Mouse (Mus musculus) intestine, postnatal 0 days (tissue): ENCODE measurements around the gene Trafd1. TPM values are rescaled to one million over a fixed set of nuclear protein-coding genes. Genes with fewer than 3 reads are reported as not detected.
"Not testable (repeated sequence)": the region's sequence is repeated elsewhere in the genome, so short reads cannot be mapped to it uniquely, and the experiment has no call there.

Source experiments
- ATAC-seq: fragments of 200-750 bp; cut with Nextera tagmentation; 2 replicates; pipeline ENCODE4 v1.8.0; 2017; ENCODE audit warnings: mild to moderate bottlenecking, moderate TSS enrichment, moderate library complexity
- H3K27ac ChIP-seq: fragments of 300-500 bp; sonication (generic); 2 replicates; pipeline ENCODE4 v1.5.1; 2014; ENCODE audit warnings: mild to moderate bottlenecking, low read depth, low read length, moderate library complexity
- H3K27me3 ChIP-seq: fragments of 300-500 bp; sonication (generic); replicated peaks from 2 replicates; pipeline ENCODE4 v1.6.1; 2014; ENCODE audit warnings: low read length, mixed read lengths; ENCODE audit not compliant: control insufficient read depth, insufficient read depth
- H3K36me3 ChIP-seq: fragments of 300-500 bp; sonication (generic); 2 replicates; pipeline ENCODE4 v1.6.1; 2014; ENCODE audit warnings: mild to moderate bottlenecking, moderate library complexity; ENCODE audit not compliant: control insufficient read depth, insufficient read depth
- H3K4me1 ChIP-seq: fragments of 300-500 bp; sonication (generic); replicated peaks from 2 replicates; pipeline ENCODE4 v1.6.1; 2014; ENCODE audit warnings: antibody characterized with exemption, low read length, mixed read lengths; ENCODE audit not compliant: control insufficient read depth, insufficient read depth
- H3K4me2 ChIP-seq: fragments of 300-500 bp; sonication (generic); replicated peaks from 2 replicates; pipeline ENCODE4 v1.6.1; 2014; ENCODE audit warnings: low read depth, mild to moderate bottlenecking, moderate library complexity
- H3K4me3 ChIP-seq: fragments of 300-500 bp; sonication (generic); 2 replicates; pipeline ENCODE4 v1.5.1; 2014; ENCODE audit warnings: low read depth, low read length
- H3K9ac ChIP-seq: fragments of 300-500 bp; sonication (generic); 2 replicates; pipeline ENCODE4 v1.6.1; 2014; ENCODE audit warnings: mild to moderate bottlenecking, low read depth, low read length
- H3K9me3 ChIP-seq: fragments of 300-500 bp; sonication (generic); 2 replicates; pipeline ENCODE4 v1.6.1; 2016; ENCODE audit warnings: mixed run types; ENCODE audit not compliant: control insufficient read depth
- CTCF ChIP-seq: sonication (generic); IDR thresholded peaks from 2 replicates; pipeline ENCODE4 v1.5.1; 2016; ENCODE audit warnings: low read depth, mild to moderate bottlenecking, control low read depth, antibody characterized with exemption, moderate library complexity
- WGBS: fragments of 180-500 bp; shearing (Covaris S2); extraction: QIAGEN DNeasy Blood & Tissue Kit; methylation state at CpG from one replicate; pipeline ENCODE4 v1.1.7; 2014; 5-methylcytosine and 5-hydroxymethylcytosine counted together
- polyA plus RNA-seq: library from polyadenylated mRNA; unstranded; fragments of >200 nt; fragmentation: Nextera tagmentation; extraction: Ambion mirVana; gene quantifications from 2 replicates; pipeline ENCODE4 v1.2.1, GENCODE M21; 2015

Trafd1 gene
- polyA plus RNA-seq, 1 experiment from 2014 or later: 99.1 TPM

- TF ChIP-seq CTCF: peak; percentile 1; the same call in 1 of the 2 replicates
- H3K9ac ChIP-seq: no peak overlapping the region
- H3K4me3 ChIP-seq: no peak overlapping the region
- peaks cover 89% of the 10 kb centered on the region for H3K36me3 ChIP-seq
- H3K4me1 ChIP-seq: no peaks in the 10 kb centered on the region
- no peak overlapping the region for H3K4me2 ChIP-seq
- H3K27me3 ChIP-seq: no peaks in the 10 kb centered on the region
- H3K27ac ChIP-seq: no peak overlapping the region
- no peak for ATAC-seq
- H3K9me3 ChIP-seq: no peaks in the 10 kb centered on the region
- WGBS: 81% methylated on average over 7 of the region's 7 CpGs
Observed at GRCm38 (mm10) chr5:121339507-121340230, 45.8 kb downstream of the Trafd1 start.

DNA sequence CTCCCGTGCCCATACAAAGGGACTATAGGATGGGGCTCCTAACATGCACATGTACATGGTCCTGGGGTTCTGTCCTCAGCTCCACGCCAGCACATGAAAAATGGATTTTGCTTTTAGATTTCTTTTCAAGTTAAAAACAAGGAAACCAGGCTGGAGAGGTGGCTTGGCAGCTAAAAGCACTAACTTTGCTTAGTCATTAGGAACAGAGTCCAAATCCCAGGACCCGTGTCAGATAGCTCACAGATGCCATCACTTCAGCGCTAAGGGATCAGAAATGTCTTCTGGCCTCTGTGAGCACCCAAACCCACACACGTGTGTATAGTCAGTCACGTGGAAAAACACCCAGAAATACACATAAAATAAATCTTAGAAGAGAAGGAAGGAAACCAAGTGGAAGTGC lies 48.7 kb downstream of the Trafd1 start:
- Histone ChIP-seq H3K4me2 (no peak overlapping the region), H3K36me3 (peaks cover 87% of the 10 kb centered on the region), H3K9me3 (no peaks in the 10 kb centered on the region), H3K27ac (no peak overlapping the region), H3K4me1 (no peaks in the 10 kb centered on the region), H3K9ac (no peak overlapping the region), H3K4me3 (no peak overlapping the region), H3K27me3 (no peaks in the 10 kb centered on the region)
- no peak for TF ChIP-seq CTCF
- no peak for ATAC-seq
- 82% methylated on average over 6 of the region's 6 CpGs for WGBS

GRCm38 (mm10) chr5:121336009-121336408 lies 49.4 kb downstream of the Trafd1 start:
- Histone ChIP-seq H3K27ac (no peak overlapping the region), H3K4me3 (no peak overlapping the region), H3K4me1 (no peaks in the 10 kb centered on the region), H3K9ac (no peak overlapping the region), H3K9me3 (no peaks in the 10 kb centered on the region), H3K36me3 (peaks cover 90% of the 10 kb centered on the region), H3K4me2 (no peak overlapping the region), H3K27me3 (no peaks in the 10 kb centered on the region)
- TF ChIP-seq CTCF: no peak
- 80% methylated on average over 3 of the region's 3 CpGs for WGBS
- no peak for ATAC-seq

DNA sequence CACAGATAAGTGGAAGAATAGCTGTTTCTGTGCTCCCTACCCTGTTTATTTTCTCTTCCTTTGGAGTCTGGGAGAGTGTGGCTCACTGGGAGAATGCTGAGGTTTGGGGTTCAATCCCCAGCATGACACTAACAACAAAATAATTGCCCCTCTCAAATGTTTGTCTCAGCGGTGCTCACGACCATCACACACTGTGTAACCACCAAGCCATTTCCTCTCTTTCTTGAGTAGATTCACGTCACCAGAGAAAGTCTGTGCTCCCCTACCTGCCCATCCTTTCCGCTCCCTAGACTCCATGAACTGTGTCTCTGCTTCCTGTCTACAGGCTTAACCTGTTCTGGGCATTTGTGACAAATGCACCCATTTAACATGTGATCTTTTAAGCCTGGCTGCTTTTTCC lies 50.0 kb downstream of the Trafd1 start:
- Histone ChIP-seq H3K27ac (no peak overlapping the region), H3K27me3 (no peaks in the 10 kb centered on the region), H3K9me3 (no peaks in the 10 kb centered on the region), H3K4me1 (no peaks in the 10 kb centered on the region), H3K4me3 (no peak overlapping the region), H3K4me2 (no peak overlapping the region), H3K36me3 (peaks cover 91% of the 10 kb centered on the region), H3K9ac (no peak overlapping the region)
- no peak for ATAC-seq
- 84% methylated on average over 4 of the region's 4 CpGs for WGBS
- TF ChIP-seq CTCF: no peak

DNA sequence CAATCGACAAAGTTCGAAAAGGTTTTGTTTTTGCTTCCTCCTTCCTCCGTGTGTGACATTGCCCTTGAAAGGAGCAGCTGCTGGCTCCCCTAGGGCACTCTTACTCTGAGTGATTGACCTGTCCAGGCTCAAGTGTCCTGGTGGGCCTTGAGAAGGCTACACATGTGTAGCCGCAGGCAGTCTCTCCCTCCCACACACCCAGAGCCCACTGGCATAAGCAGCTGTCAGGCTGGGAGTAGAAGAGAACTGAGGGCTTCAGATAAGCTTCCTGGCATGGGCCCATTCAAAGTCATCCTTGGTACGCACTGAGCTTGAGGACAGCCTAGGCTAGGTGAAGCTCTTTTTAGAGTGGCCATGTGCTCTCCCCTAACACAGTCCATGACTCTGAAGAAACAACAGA lies 51.0 kb downstream of the Trafd1 start:
- Histone ChIP-seq H3K9me3 (no peaks in the 10 kb centered on the region), H3K36me3 (peaks cover 86% of the 10 kb centered on the region)

DNA sequence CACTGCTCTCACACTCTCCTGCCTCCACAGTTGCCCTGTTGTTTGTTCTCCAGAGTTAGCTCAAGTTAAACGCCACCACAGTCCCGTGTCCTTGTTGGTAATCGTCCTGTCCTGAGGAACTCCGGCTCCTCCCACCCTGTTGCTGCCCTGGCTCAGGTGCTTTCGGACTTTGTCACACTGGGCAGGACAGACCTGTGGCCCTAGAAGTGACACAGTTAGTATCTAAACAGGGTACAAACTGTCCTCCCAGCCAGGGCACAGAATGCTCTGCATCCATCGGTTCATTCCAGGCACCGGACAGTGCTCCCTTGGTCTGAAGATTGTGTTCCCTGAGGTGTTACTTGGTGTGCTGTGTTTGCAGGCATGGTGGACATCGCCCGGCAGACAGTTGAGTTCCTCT lies 51.5 kb downstream of the Trafd1 start:
- ATAC-seq: no peak

More for the DNA sequence above, 51.0 kb downstream of the Trafd1 start:
- ATAC-seq: no peak
- 86% methylated on average over 5 of the region's 5 CpGs for WGBS
- Histone ChIP-seq H3K4me3 (no peak overlapping the region), H3K4me2 (no peak overlapping the region), H3K9ac (no peak overlapping the region), H3K27ac (no peak overlapping the region), H3K27me3 (no peaks in the 10 kb centered on the region), H3K4me1 (no peaks in the 10 kb centered on the region)
- TF ChIP-seq CTCF: no peak

DNA sequence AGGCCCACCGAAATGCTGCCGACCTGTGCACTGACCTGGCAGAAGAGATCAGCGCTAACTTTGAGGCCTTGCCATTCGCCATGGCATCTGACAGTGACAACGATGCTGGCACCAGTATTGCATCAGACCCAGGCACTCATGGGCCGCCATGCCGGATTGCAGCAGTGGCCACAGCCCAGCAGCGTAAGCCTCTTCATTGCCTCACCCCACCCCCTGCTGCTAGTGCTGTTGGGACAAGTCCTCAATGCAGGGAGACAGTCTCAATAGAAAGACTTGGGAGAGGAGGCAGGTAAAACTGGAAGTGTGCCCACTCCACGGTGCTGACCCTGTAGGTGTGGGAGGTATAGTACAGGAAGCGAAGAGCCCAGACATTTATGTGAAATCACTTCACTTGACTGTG lies 53.7 kb downstream of the Trafd1 start:
- no peak for TF ChIP-seq CTCF
- Histone ChIP-seq H3K27me3 (no peaks in the 10 kb centered on the region), H3K4me2 (no peak overlapping the region), H3K4me1 (no peaks in the 10 kb centered on the region), H3K27ac (no peak overlapping the region), H3K4me3 (no peak overlapping the region), H3K36me3 (peaks cover 82% of the 10 kb centered on the region), H3K9me3 (no peaks in the 10 kb centered on the region), H3K9ac (no peak overlapping the region)
- no peak for ATAC-seq
- 96% methylated on average over 10 of the region's 10 CpGs for WGBS

More for the DNA sequence above, 51.5 kb downstream of the Trafd1 start:
- peaks cover 85% of the 10 kb centered on the region for H3K36me3 ChIP-seq
- no peak overlapping the region for H3K4me3 ChIP-seq
- H3K9me3 ChIP-seq: no peaks in the 10 kb centered on the region
- no peak for TF ChIP-seq CTCF
- 89% methylated on average over 9 of the region's 9 CpGs for WGBS
- no peak overlapping the region for H3K4me2 ChIP-seq
- no peak overlapping the region; the same call in 1 of the 2 replicates for H3K27ac ChIP-seq
- H3K9ac ChIP-seq: no peak overlapping the region
- no peaks in the 10 kb centered on the region for H3K4me1 ChIP-seq
- no peaks in the 10 kb centered on the region for H3K27me3 ChIP-seq

GRCm38 (mm10) chr5:121330154-121330816 lies 55.1 kb downstream of the Trafd1 start:
- H3K9ac ChIP-seq, H3K27me3 ChIP-seq, ATAC-seq, H3K4me1 ChIP-seq, H3K4me3 ChIP-seq, H3K9me3 ChIP-seq: not testable (repeated sequence)
- peaks cover 80% of the 10 kb centered on the region for H3K36me3 ChIP-seq
- 80% methylated on average over 10 of the region's 19 CpGs for WGBS
- 0 out of 2 replicates have a peak overlapping the region, but pooled peaks have one; percentile 8 for H3K27ac ChIP-seq
- H3K4me2 ChIP-seq: 0 out of 2 replicates have a peak overlapping the region, but pooled peaks have one; percentile 30
